Mouse (Mus musculus): Measurements from ENCODE around the gene Ppip5k2. TPM values are rescaled to one million over a fixed set of nuclear protein-coding genes. Genes with fewer than 3 reads are reported as not detected.

Gene Ppip5k2
- total and polyA plus RNA-seq, 3 experiments, result 10.0 to 94.3 (median 71.2) TPM

GRCm38 (mm10) chr1:97718440-97718839, 51.8 kb downstream of the Ppip5k2 start:
- H3K4me3 ChIP-seq (ENCODE audit: low read depth, low read length), result no peak overlapping the region
- H3K36me3 ChIP-seq (replicated peaks), result peaks cover 68% of the 10 kb centered on the region
- H3K4me1 ChIP-seq (ENCODE audit: insufficient read depth, low read depth, low read length), result no peaks in the 10 kb centered on the region; the same call in 1 of the 2 replicates
- H3K9me3 ChIP-seq (replicated peaks), result no peaks in the 10 kb centered on the region
- no peak for TF ChIP-seq GATA2 (IDR thresholded peaks at IDR 0.05; ENCODE audit: borderline replicate concordance, low read depth, low read length)
- no peak for TF ChIP-seq GATA1 (IDR thresholded peaks at IDR 0.05; ENCODE audit: borderline replicate concordance, low read length)
- TF ChIP-seq TAL1 (conservative IDR thresholded peaks at IDR 0.05; ENCODE audit: low read depth, low read length), result no peak
- no peaks in the 10 kb centered on the region for H3K27me3 ChIP-seq (ENCODE audit: insufficient read depth, low read length)
- no peak for DNase-seq (ENCODE audit: low spot score)
- no peak for ATAC-seq (ENCODE audit: extremely low read depth, insufficient number of reproducible peaks, low FRiP score, poor library complexity, severe bottlenecking)

GRCm38 (mm10) chr1:97714334-97714868, 55.8 kb downstream of the Ppip5k2 start:
- no peaks in the 10 kb centered on the region for H3K9me3 ChIP-seq (replicated peaks)
- H3K4me1 ChIP-seq (ENCODE audit: insufficient read depth, low read depth, low read length), result no peaks in the 10 kb centered on the region; the same call in 1 of the 2 replicates
- no peaks in the 10 kb centered on the region for H3K27me3 ChIP-seq (ENCODE audit: insufficient read depth, low read length)
- ATAC-seq (ENCODE audit: extremely low read depth, insufficient number of reproducible peaks, low FRiP score, poor library complexity, severe bottlenecking) (no peak), DNase-seq (ENCODE audit: low spot score) (no peak)
- H3K4me3 ChIP-seq (ENCODE audit: low read depth, low read length), result no peak overlapping the region
- TF ChIP-seq CTCF (IDR thresholded peaks at IDR 0.05; ENCODE audit: low read depth, low read length) (no peak), GATA2 (IDR thresholded peaks at IDR 0.05; ENCODE audit: borderline replicate concordance, low read depth, low read length) (no peak), TAL1 (conservative IDR thresholded peaks at IDR 0.05; ENCODE audit: low read depth, low read length) (no peak), GATA1 (IDR thresholded peaks at IDR 0.05; ENCODE audit: borderline replicate concordance, low read length) (no peak), POLR2AphosphoS5 (IDR thresholded peaks at IDR 0.05; ENCODE audit: insufficient replicate concordance, low read depth, low read length) (no peak)
- peaks cover 72% of the 10 kb centered on the region for H3K36me3 ChIP-seq (replicated peaks)

- Histone ChIP-seq H3K36me3 (replicated peaks) (peaks cover 63% of the 10 kb centered on the region), H3K4me3 (ENCODE audit: low read depth, low read length) (no peak overlapping the region), H3K9me3 (replicated peaks) (no peaks in the 10 kb centered on the region), H3K27me3 (ENCODE audit: insufficient read depth, low read length) (no peaks in the 10 kb centered on the region), H3K4me1 (ENCODE audit: insufficient read depth, low read depth, low read length) (peaks cover 3% of the 10 kb centered on the region; the same call in 1 of the 2 replicates)
- ATAC-seq (ENCODE audit: extremely low read depth, insufficient number of reproducible peaks, low FRiP score, poor library complexity, severe bottlenecking) (no peak), DNase-seq (ENCODE audit: low spot score) (no peak)
- TF ChIP-seq TAL1 (conservative IDR thresholded peaks at IDR 0.05; ENCODE audit: low read depth, low read length) (no peak), POLR2AphosphoS5 (IDR thresholded peaks at IDR 0.05; ENCODE audit: insufficient replicate concordance, low read depth, low read length) (no peak), GATA2 (IDR thresholded peaks at IDR 0.05; ENCODE audit: borderline replicate concordance, low read depth, low read length) (no peak), CTCF (IDR thresholded peaks at IDR 0.05; ENCODE audit: low read depth, low read length) (no peak), GATA1 (IDR thresholded peaks at IDR 0.05; ENCODE audit: borderline replicate concordance, low read length) (no peak)
Measured at GRCm38 (mm10) chr1:97710520-97710919, 59.7 kb downstream of the Ppip5k2 start.

- TF ChIP-seq GATA2 (IDR thresholded peaks at IDR 0.05; ENCODE audit: borderline replicate concordance, low read depth, low read length) (no peak), GATA1 (IDR thresholded peaks at IDR 0.05; ENCODE audit: borderline replicate concordance, low read length) (no peak), POLR2AphosphoS5 (IDR thresholded peaks at IDR 0.05; ENCODE audit: insufficient replicate concordance, low read depth, low read length) (no peak), TAL1 (conservative IDR thresholded peaks at IDR 0.05; ENCODE audit: low read depth, low read length) (no peak), CTCF (IDR thresholded peaks at IDR 0.05; ENCODE audit: low read depth, low read length) (no peak)
- H3K27me3 ChIP-seq (ENCODE audit: insufficient read depth, low read length), result no peaks in the 10 kb centered on the region
- H3K4me1 ChIP-seq (ENCODE audit: insufficient read depth, low read depth, low read length), result peaks cover 12% of the 10 kb centered on the region
- no peak overlapping the region for H3K4me3 ChIP-seq (ENCODE audit: low read depth, low read length)
- DNase-seq (ENCODE audit: low spot score) (no peak), ATAC-seq (ENCODE audit: extremely low read depth, insufficient number of reproducible peaks, low FRiP score, poor library complexity, severe bottlenecking) (peak; percentile 17; the same call in 1 of the 2 replicates)
- peaks cover 37% of the 10 kb centered on the region for H3K36me3 ChIP-seq (replicated peaks)
- no peaks in the 10 kb centered on the region for H3K9me3 ChIP-seq (replicated peaks)
Measured at GRCm38 (mm10) chr1:97705389-97705788, 64.8 kb downstream of the Ppip5k2 start.

GRCm38 (mm10) chr1:97704646-97705045, 65.6 kb downstream of the Ppip5k2 start:
- H3K36me3 ChIP-seq (replicated peaks), result peaks cover 32% of the 10 kb centered on the region

GRCm38 (mm10) chr1:97698956-97699570, 71.1 kb downstream of the Ppip5k2 start:
- H3K4me1 ChIP-seq (ENCODE audit: insufficient read depth, low read depth, low read length), result no peaks in the 10 kb centered on the region
- H3K4me3 ChIP-seq (ENCODE audit: low read depth, low read length), result no peak overlapping the region
- H3K27me3 ChIP-seq (ENCODE audit: insufficient read depth, low read length), result peaks cover 4% of the 10 kb centered on the region; the same call in 1 of the 2 replicates
- DNase-seq (ENCODE audit: low spot score) (no peak), ATAC-seq (ENCODE audit: extremely low read depth, insufficient number of reproducible peaks, low FRiP score, poor library complexity, severe bottlenecking) (no peak)
- H3K36me3 ChIP-seq (replicated peaks), result peaks cover 2% of the 10 kb centered on the region
- TF ChIP-seq TAL1 (conservative IDR thresholded peaks at IDR 0.05; ENCODE audit: low read depth, low read length) (no peak), GATA1 (IDR thresholded peaks at IDR 0.05; ENCODE audit: borderline replicate concordance, low read length) (no peak), POLR2AphosphoS5 (IDR thresholded peaks at IDR 0.05; ENCODE audit: insufficient replicate concordance, low read depth, low read length) (no peak)
- H3K9me3 ChIP-seq (replicated peaks), result no peaks in the 10 kb centered on the region

More at GRCm38 (mm10) chr1:97704646-97705045, 65.6 kb downstream of the Ppip5k2 start:
- TF ChIP-seq GATA1 (IDR thresholded peaks at IDR 0.05; ENCODE audit: borderline replicate concordance, low read length), result no peak
- TF ChIP-seq POLR2AphosphoS5 (IDR thresholded peaks at IDR 0.05; ENCODE audit: insufficient replicate concordance, low read depth, low read length), result no peak
- TF ChIP-seq CTCF (IDR thresholded peaks at IDR 0.05; ENCODE audit: low read depth, low read length), result no peak
- TF ChIP-seq GATA2 (IDR thresholded peaks at IDR 0.05; ENCODE audit: borderline replicate concordance, low read depth, low read length), result no peak
- no peak for TF ChIP-seq TAL1 (conservative IDR thresholded peaks at IDR 0.05; ENCODE audit: low read depth, low read length)
- no peaks in the 10 kb centered on the region for H3K9me3 ChIP-seq (replicated peaks)
- ATAC-seq (ENCODE audit: extremely low read depth, insufficient number of reproducible peaks, low FRiP score, poor library complexity, severe bottlenecking) (0 out of 2 replicates have a peak, but pooled peaks have one; percentile 6), DNase-seq (ENCODE audit: low spot score) (no peak)
- no peak overlapping the region for H3K4me3 ChIP-seq (ENCODE audit: low read depth, low read length)
- no peaks in the 10 kb centered on the region for H3K27me3 ChIP-seq (ENCODE audit: insufficient read depth, low read length)
- peaks cover 12% of the 10 kb centered on the region for H3K4me1 ChIP-seq (ENCODE audit: insufficient read depth, low read depth, low read length)
